In the genomic region with DNA sequence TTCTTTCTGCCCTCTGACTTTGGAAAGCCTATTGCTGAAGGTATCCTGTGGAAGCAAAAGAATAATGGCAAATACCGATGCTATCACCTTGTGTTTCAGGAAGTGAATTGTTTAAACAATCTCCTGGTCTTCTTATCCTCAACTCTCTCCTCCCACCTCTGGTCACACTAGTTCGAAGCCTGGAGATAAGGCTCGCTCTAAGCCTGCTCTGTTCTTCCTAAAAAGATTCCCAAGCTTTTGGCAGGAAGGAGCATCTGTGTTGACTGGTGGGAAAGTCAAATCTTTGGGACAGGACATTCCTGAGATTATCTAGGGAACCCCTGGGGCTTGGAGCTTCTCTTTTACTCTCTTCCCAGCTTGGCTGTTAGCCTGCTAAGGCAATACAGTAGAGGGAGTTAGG, we compare ENCODE assay signal across 20 mouse cellular contexts. TPM values are rescaled to one million over a fixed set of nuclear protein-coding genes. Genes with fewer than 3 reads are reported as not detected.
DNase-seq lines count a peak whose midpoint lies in the region; ATAC-seq and TF ChIP-seq lines count a peak whose summit lies in the region.
"Had no signal": no experiment of that assay in that cellular context is flagged by ENCODE, and none has a peak within 500 bp of the region (broad histone marks: within the 10 kb centered on the region; RNA-seq: fewer than 3 reads in every experiment).

No protein-coding gene starts in this region.

- H3K27ac ChIP-seq in heart, embryonic 11.5 days (ENCODE audit: low read depth, low read length), result no peak overlapping the region
- H3K27ac ChIP-seq in liver, adult 2 months (replicated peaks; ENCODE audit: insufficient read depth, low read depth, low read length), result no peak overlapping the region
- H3K27ac ChIP-seq in liver, embryonic 12.5 days, result no peak overlapping the region
- H3K27ac ChIP-seq: embryonic facial prominence, embryonic 10.5 days; embryonic facial prominence, embryonic 12.5 days; forebrain, embryonic 13.5 days; forebrain, embryonic 15.5 days had no signal

- WGBS in heart, embryonic 11.5 days (ENCODE audit: insufficient replicate concordance), result 39% methylated on average over 3 of the region's 3 CpGs
- 36% methylated on average over 3 of the region's 3 CpGs for WGBS in liver, adult 2 months
- 24% methylated on average over 3 of the region's 3 CpGs for WGBS in liver, embryonic 12.5 days (ENCODE audit: insufficient replicate concordance)

- no peak overlapping the region for H3K9ac ChIP-seq in heart, embryonic 11.5 days (ENCODE audit: low read depth, low read length)
- H3K9ac ChIP-seq in liver, adult 2 months (ENCODE audit: low read depth, low read length), result no peak overlapping the region
- no peak overlapping the region for H3K9ac ChIP-seq in liver, embryonic 12.5 days
- H3K9ac ChIP-seq: embryonic facial prominence, embryonic 12.5 days; forebrain, embryonic 13.5 days; forebrain, embryonic 15.5 days had no signal

- no peaks in the 10 kb centered on the region for H3K4me1 ChIP-seq in heart, embryonic 11.5 days (ENCODE audit: control insufficient read depth, insufficient read depth, low read length)
- no peaks in the 10 kb centered on the region for H3K4me1 ChIP-seq in liver, adult 2 months (ENCODE audit: control insufficient read depth, insufficient read depth, low read length)
- no peaks in the 10 kb centered on the region for H3K4me1 ChIP-seq in liver, embryonic 12.5 days
- H3K4me1 ChIP-seq: embryonic facial prominence, embryonic 10.5 days; embryonic facial prominence, embryonic 12.5 days; forebrain, embryonic 13.5 days; forebrain, embryonic 15.5 days had no signal

- no peaks in the 10 kb centered on the region for H3K36me3 ChIP-seq in heart, embryonic 11.5 days (ENCODE audit: control insufficient read depth, insufficient read depth, low read length)
- no peaks in the 10 kb centered on the region for H3K36me3 ChIP-seq in liver, adult 2 months (ENCODE audit: control insufficient read depth, insufficient read depth, low read length)
- H3K36me3 ChIP-seq in liver, embryonic 12.5 days, result no peaks in the 10 kb centered on the region
- H3K36me3 ChIP-seq: embryonic facial prominence, embryonic 10.5 days; embryonic facial prominence, embryonic 12.5 days; forebrain, embryonic 15.5 days had no signal

- peak; percentile 88 for DNase-seq in heart, adult 11 months
- DNase-seq in liver, adult 2 months (ENCODE audit: extremely low read depth, low read depth, low spot score), result peak; percentile 17
- peak; percentile 7 for DNase-seq in R1 (ENCODE audit: low read depth, low spot score)
- DNase-seq in kidney, postnatal 36 days, result no peak
- DNase-seq: adrenal gland, adult 8-10 months; adrenal gland, postnatal 14 days; adrenal gland, postnatal 36 days; cerebellum, adult 11-12 months; cerebellum, adult 2 months; cerebellum, adult 9-10 months; cerebellum, postnatal 10 days; cerebellum, postnatal 25 days had no signal

- no peak overlapping the region for H3K4me2 ChIP-seq in heart, embryonic 11.5 days
- no peak overlapping the region for H3K4me2 ChIP-seq in liver, embryonic 12.5 days
- H3K4me2 ChIP-seq: embryonic facial prominence, embryonic 12.5 days; forebrain, embryonic 13.5 days; forebrain, embryonic 15.5 days had no signal

- TF ChIP-seq POLR2A in liver, adult 2 months (IDR thresholded peaks at IDR 0.05; ENCODE audit: extremely low read depth, insufficient read depth, low read length), result no peak

- no peaks in the 10 kb centered on the region; the same call in 1 of the 2 replicates for H3K27me3 ChIP-seq in heart, embryonic 11.5 days (ENCODE audit: control insufficient read depth, insufficient read depth, low read length)
- no peaks in the 10 kb centered on the region for H3K27me3 ChIP-seq in liver, adult 2 months (ENCODE audit: control insufficient read depth, insufficient read depth, low read length)
- peaks cover 16% of the 10 kb centered on the region for H3K27me3 ChIP-seq in liver, embryonic 12.5 days (replicated peaks)
- H3K27me3 ChIP-seq: forebrain, embryonic 15.5 days had no signal

- H3K9me3 ChIP-seq in heart, embryonic 11.5 days (replicated peaks; ENCODE audit: control insufficient read depth, low read length), result no peaks in the 10 kb centered on the region
- no peaks in the 10 kb centered on the region for H3K9me3 ChIP-seq in liver, embryonic 12.5 days (replicated peaks)
- H3K9me3 ChIP-seq: embryonic facial prominence, embryonic 10.5 days; embryonic facial prominence, embryonic 12.5 days; forebrain, embryonic 13.5 days; forebrain, embryonic 15.5 days had no signal

- no peak for TF ChIP-seq CTCF in liver, adult 2 months (IDR thresholded peaks at IDR 0.05; ENCODE audit: low read depth, low read length)

- ATAC-seq in heart, embryonic 11.5 days (replicated peaks; ENCODE audit: insufficient number of reproducible peaks, low FRiP score, low TSS enrichment), result no peak
- ATAC-seq in liver, embryonic 12.5 days, result no peak
- ATAC-seq: activated CD4-positive, CD25-positive, alpha-beta regulatory T cell, adult 4 months; forebrain, embryonic 13.5 days; forebrain, embryonic 15.5 days had no signal

- no peaks in the 10 kb centered on the region for H3K79me2 ChIP-seq in liver, adult 2 months (ENCODE audit: control insufficient read depth, insufficient read depth, low read length)

- no peak overlapping the region for H3K4me3 ChIP-seq in heart, embryonic 11.5 days (ENCODE audit: low read depth, low read length)
- no peak overlapping the region for H3K4me3 ChIP-seq in liver, adult 2 months (ENCODE audit: insufficient read depth, low read depth, low read length)
- no peak overlapping the region for H3K4me3 ChIP-seq in liver, embryonic 12.5 days
- H3K4me3 ChIP-seq: embryonic facial prominence, embryonic 10.5 days; embryonic facial prominence, embryonic 12.5 days; forebrain, embryonic 13.5 days; forebrain, embryonic 15.5 days had no signal

RNA-seq across cellular contexts. Expression of gene Stard8, which starts 8.2 kb away (rescaled TPM):
- polyA plus RNA-seq in heart, embryonic 11.5 days (2014; fragmentation: Nextera tagmentation; extraction: Ambion mirVana), result 7.9 and 11.8 TPM in 2 replicates
- total RNA-seq in liver, adult 2 months (2014; rRNA removed), result 6.8 and 8.4 TPM in 2 replicates
- polyA plus RNA-seq in liver, adult 2 months (2012; rRNA removed), result 8.3 TPM in 2 replicates
- 5.2 and 6.1 TPM in 2 replicates for polyA plus RNA-seq in liver, embryonic 12.5 days (2016; fragmentation: Nextera tagmentation; extraction: Ambion mirVana)
- polyA plus RNA-seq: C2C12 had no signal

Comparison
In these comparisons a context has a peak if more than half of its experiments do, and no peak if none do; other contexts are left out.
1. DNase-seq: peak in heart, adult 11 months (single experiment), liver, adult 2 months (single experiment) and R1 (single experiment); none in kidney, postnatal 36 days (0 of 2).